Mouse (Mus musculus) myocyte (in vitro differentiated cells): ENCODE results near the gene Fgd2.

ENCODE experiments used
- E2F4 ChIP-seq: IDR thresholded peaks from one replicate; pipeline ENCODE4 v1.6.1; 2011; ENCODE audit warnings: mild to moderate bottlenecking, control low read depth, moderate library complexity; ENCODE audit not compliant: insufficient read depth
- POLR2A ChIP-seq: IDR thresholded peaks from one replicate; pipeline ENCODE4 v1.6.1; 2011; ENCODE audit warnings: low read depth, mild to moderate bottlenecking, control low read depth, moderate library complexity; ENCODE audit not compliant: insufficient read length
- POLR2AphosphoS2 ChIP-seq: IDR thresholded peaks from one replicate; pipeline ENCODE4 v1.6.1; 2011; ENCODE audit warnings: low read depth, control low read depth; ENCODE audit not compliant: insufficient read length

DNA sequence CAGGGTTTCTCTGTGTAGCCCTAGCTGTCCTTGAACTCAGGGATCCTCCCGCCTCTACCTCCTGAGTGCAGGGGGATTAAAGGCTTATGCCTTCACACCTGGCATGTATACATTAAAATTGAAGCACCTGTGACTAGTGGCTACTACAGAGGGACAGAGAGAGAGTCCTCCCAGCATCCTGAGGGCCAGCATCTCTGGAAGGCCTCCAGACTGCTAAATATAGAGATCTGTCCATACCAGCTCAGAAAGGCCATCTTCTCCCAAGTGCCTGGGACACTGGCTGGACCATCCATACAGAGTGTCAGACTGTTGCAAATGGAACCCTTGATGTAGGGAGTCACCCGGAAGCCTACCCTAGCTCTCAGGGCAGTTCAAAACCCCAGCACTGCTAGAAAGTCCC, 63.3 kb downstream of the Fgd2 start:
- TF ChIP-seq E2F4 (no peak), POLR2AphosphoS2 (no peak), POLR2A (no peak)
